Mouse (Mus musculus) liver, postnatal 0 days (tissue): ENCODE results near the gene Tm7sf3. TPM values are rescaled to one million over a fixed set of nuclear protein-coding genes. Genes with fewer than 3 reads are reported as not detected.

ENCODE experiments used
- ATAC-seq: fragments of 200-750 bp; cut with Nextera tagmentation; 2 replicates; pipeline ENCODE4 v1.8.0; 2017; ENCODE audit warnings: mild to moderate bottlenecking, moderate library complexity
- DNase-seq: peaks from one replicate; pipeline ENCODE4 v3.0.0-alpha.2; 2016
- H3K27ac ChIP-seq: fragments of 300-500 bp; sonication (generic); 2 replicates; pipeline ENCODE4 v1.5.1; 2014; ENCODE audit warnings: antibody characterized with exemption, moderate library complexity, mild to moderate bottlenecking, low read depth
- H3K27me3 ChIP-seq: fragments of 300-500 bp; sonication (generic); 2 replicates; pipeline ENCODE4 v1.6.1; 2014; ENCODE audit warnings: low read length, control low read depth, mixed read lengths; ENCODE audit not compliant: insufficient read depth
- H3K36me3 ChIP-seq: fragments of 300-500 bp; sonication (generic); replicated peaks from 2 replicates; pipeline ENCODE4 v1.6.1; 2014; ENCODE audit warnings: mild to moderate bottlenecking, control low read depth, low read length, moderate library complexity, mixed read lengths; ENCODE audit not compliant: insufficient read depth
- H3K4me1 ChIP-seq: fragments of 300-500 bp; sonication (generic); 2 replicates; pipeline ENCODE4 v1.6.1; 2014; ENCODE audit warnings: antibody characterized with exemption, mild to moderate bottlenecking, control low read depth; ENCODE audit not compliant: insufficient read depth
- H3K4me2 ChIP-seq: fragments of 300-500 bp; sonication (generic); 2 replicates; pipeline ENCODE4 v1.6.1; 2014; ENCODE audit warnings: low read depth, mild to moderate bottlenecking, low read length, moderate library complexity, mixed read lengths
- H3K4me3 ChIP-seq: fragments of 300-500 bp; sonication (generic); 2 replicates; pipeline ENCODE4 v1.5.1; 2014; ENCODE audit warnings: low read depth, low read length
- H3K9ac ChIP-seq: fragments of 300-500 bp; sonication (generic); replicated peaks from 2 replicates; pipeline ENCODE4 v1.6.1; 2014; ENCODE audit warnings: mild to moderate bottlenecking, moderate library complexity
- H3K9me3 ChIP-seq: fragments of 300-500 bp; sonication (generic); 2 replicates; pipeline ENCODE4 v1.6.1; 2016; ENCODE audit warnings: mild to moderate bottlenecking, control low read depth, low read length, mixed read lengths
- CTCF ChIP-seq: sonication (generic); IDR thresholded peaks from 2 replicates; pipeline ENCODE4 v1.5.1; 2016; ENCODE audit warnings: antibody characterized with exemption, low read depth
- EP300 ChIP-seq: IDR thresholded peaks from 2 replicates; pipeline ENCODE4 v1.6.1; 2016; ENCODE audit warnings: antibody characterized with exemption, low read depth, mild to moderate bottlenecking
- WGBS: fragments of 180-500 bp; shearing (Covaris S2); extraction: QIAGEN DNeasy Blood & Tissue Kit; methylation state at CpG from one replicate; pipeline ENCODE4 v1.1.7; 2014; ENCODE audit not compliant: insufficient replicate concordance; 5-methylcytosine and 5-hydroxymethylcytosine counted together
- polyA plus RNA-seq: library from polyadenylated mRNA; unstranded; fragments of >200 nt; fragmentation: Nextera tagmentation; extraction: Ambion mirVana; gene quantifications from 2 replicates; pipeline ENCODE4 v1.2.1, GENCODE M21; 2015

Tm7sf3 gene
- polyA plus RNA-seq, 1 experiment from 2014 or later, result 21.2 TPM

- ATAC-seq, result peak; percentile 89
- peak; percentile 86 for DNase-seq
- 5% methylated on average over 49 of the region's 82 CpGs for WGBS
- Histone ChIP-seq H3K4me3 (peak overlapping the region; percentile 70), H3K27ac (peak overlapping the region; percentile 86), H3K36me3 (no peaks in the 10 kb centered on the region), H3K9ac (peak overlapping the region; percentile 74), H3K27me3 (no peaks in the 10 kb centered on the region), H3K4me2 (peak overlapping the region; percentile 85), H3K4me1 (peaks cover 38% of the 10 kb centered on the region), H3K9me3 (no peaks in the 10 kb centered on the region)
- TF ChIP-seq CTCF (peak; percentile 40), EP300 (no peak)
Observed at GRCm38 (mm10) chr6:146634015-146634722, 8.5 kb downstream of the Tm7sf3 start.

- peak overlapping the region; percentile 70 for H3K4me3 ChIP-seq
- peaks cover 41% of the 10 kb centered on the region for H3K4me1 ChIP-seq
- no peaks in the 10 kb centered on the region for H3K36me3 ChIP-seq
- DNase-seq (no peak), ATAC-seq (no peak)
- H3K27me3 ChIP-seq, result no peaks in the 10 kb centered on the region
- peak overlapping the region; percentile 86 for H3K27ac ChIP-seq
- TF ChIP-seq CTCF (no peak), EP300 (no peak)
- WGBS, result 15% methylated on average over 14 of the region's 14 CpGs
- H3K4me2 ChIP-seq, result peak overlapping the region; percentile 85
- H3K9ac ChIP-seq, result peak overlapping the region; percentile 74
- H3K9me3 ChIP-seq, result no peaks in the 10 kb centered on the region
Observed at GRCm38 (mm10) chr6:146633629-146634014, 9.0 kb downstream of the Tm7sf3 start.

GRCm38 (mm10) chr6:146633097-146633496 is 9.5 kb downstream of the Tm7sf3 start:
- H3K27ac ChIP-seq, result peak overlapping the region; percentile 86
- ATAC-seq (no peak), DNase-seq (no peak)
- H3K9ac ChIP-seq, result peak overlapping the region; percentile 74
- no peaks in the 10 kb centered on the region for H3K36me3 ChIP-seq
- peak overlapping the region; percentile 70 for H3K4me3 ChIP-seq
- TF ChIP-seq EP300 (no peak), CTCF (no peak)
- 47% methylated on average over 8 of the region's 8 CpGs for WGBS
- peak overlapping the region; percentile 85 for H3K4me2 ChIP-seq
- peaks cover 41% of the 10 kb centered on the region for H3K4me1 ChIP-seq
- no peaks in the 10 kb centered on the region for H3K9me3 ChIP-seq
- H3K27me3 ChIP-seq, result no peaks in the 10 kb centered on the region

- ATAC-seq, result no peak
- H3K27ac ChIP-seq, result peak overlapping the region; percentile 41; the same call in 1 of the 2 replicates
- peaks cover 41% of the 10 kb centered on the region for H3K4me1 ChIP-seq
- no peaks in the 10 kb centered on the region for H3K36me3 ChIP-seq
- 0 out of 2 replicates have a peak overlapping the region, but pooled peaks have one; percentile 74 for H3K9ac ChIP-seq
- H3K4me2 ChIP-seq, result peak overlapping the region; percentile 85
- DNase-seq, result no peak
- no peak overlapping the region for H3K4me3 ChIP-seq
- no peaks in the 10 kb centered on the region for H3K27me3 ChIP-seq
- TF ChIP-seq CTCF (no peak), EP300 (no peak)
- 80% methylated on average over 9 of the region's 9 CpGs for WGBS
- no peaks in the 10 kb centered on the region for H3K9me3 ChIP-seq
Observed at GRCm38 (mm10) chr6:146632403-146632802, 10.2 kb downstream of the Tm7sf3 start.

- TF ChIP-seq CTCF, result no peak
- TF ChIP-seq EP300, result no peak
- Histone ChIP-seq H3K9ac (peak overlapping the region; percentile 23; the same call in 1 of the 2 replicates), H3K9me3 (no peaks in the 10 kb centered on the region), H3K27ac (peak overlapping the region; percentile 60), H3K4me2 (peak overlapping the region; percentile 85), H3K36me3 (no peaks in the 10 kb centered on the region), H3K4me1 (peaks cover 41% of the 10 kb centered on the region), H3K4me3 (no peak overlapping the region), H3K27me3 (no peaks in the 10 kb centered on the region)
- DNase-seq (no peak), ATAC-seq (no peak)
- 60% methylated on average over 8 of the region's 8 CpGs for WGBS
Observed at GRCm38 (mm10) chr6:146631847-146632246, 10.8 kb downstream of the Tm7sf3 start.

- no peak for ATAC-seq
Observed at GRCm38 (mm10) chr6:146630961-146631360, 11.7 kb downstream of the Tm7sf3 start.

More at GRCm38 (mm10) chr6:146630961-146631360, 11.7 kb downstream of the Tm7sf3 start:
- 34% methylated on average over 4 of the region's 4 CpGs for WGBS
- no peak for DNase-seq
- no peak overlapping the region for H3K9ac ChIP-seq
- H3K4me1 ChIP-seq, result peaks cover 41% of the 10 kb centered on the region
- H3K9me3 ChIP-seq, result no peaks in the 10 kb centered on the region
- H3K4me3 ChIP-seq, result no peak overlapping the region
- H3K27ac ChIP-seq, result peak overlapping the region; percentile 60
- peak overlapping the region; percentile 31; the same call in 1 of the 2 replicates for H3K4me2 ChIP-seq
- no peaks in the 10 kb centered on the region for H3K36me3 ChIP-seq
- H3K27me3 ChIP-seq, result no peaks in the 10 kb centered on the region
- TF ChIP-seq CTCF (no peak), EP300 (no peak)
